In genomic region chr3:97801178-97801699, GRCm38 (mm10) we compare ENCODE assay signal across 20 mouse cellular contexts.
DNase-seq lines count a peak whose midpoint lies in the region; ATAC-seq and TF ChIP-seq lines count a peak whose summit lies in the region.
"Had no signal": no experiment of that assay in that cellular context is flagged by ENCODE, and none has a peak within 500 bp of the region (broad histone marks: within the 10 kb centered on the region; RNA-seq: fewer than 3 reads in every experiment).

No protein-coding gene starts in this region.

- no peak overlapping the region for H3ac ChIP-seq in myocyte (ENCODE audit: control insufficient read depth, insufficient read length)

- H3K27me3 ChIP-seq in heart, embryonic 10.5 days (ENCODE audit: insufficient read depth, poor library complexity, severe bottlenecking): no peaks in the 10 kb centered on the region
- no peaks in the 10 kb centered on the region for H3K27me3 ChIP-seq in kidney, embryonic 16.5 days (ENCODE audit: insufficient read depth, low read length)
- H3K27me3 ChIP-seq in heart, embryonic 15.5 days: no peaks in the 10 kb centered on the region
- H3K27me3 ChIP-seq in myocyte (ENCODE audit: control insufficient read depth, insufficient read depth, insufficient read length): no peaks in the 10 kb centered on the region
- H3K27me3 ChIP-seq: embryonic facial prominence, embryonic 12.5 days; forebrain, embryonic 15.5 days; liver, embryonic 12.5 days; neural tube, embryonic 12.5 days had no signal

- no peak for DNase-seq in heart, embryonic 10.5 days (ENCODE audit: low spot score)
- DNase-seq in heart, postnatal 14 days: no peak
- DNase-seq in kidney, adult 11 months: no peak
- no peak for DNase-seq in frontal cortex, postnatal 36 days (ENCODE audit: low spot score in 2 of 2)
- DNase-seq: adrenal gland, adult 2 months; cerebellum, adult 9-11 months; kidney, postnatal 10 days; lung, adult 2 months; right cerebral cortex, postnatal 14 days; thymus, postnatal 4 days had no signal

- TF ChIP-seq POLR2A in myocyte (IDR thresholded peaks at IDR 0.05; ENCODE audit: insufficient read length, low read depth): no peak

- ATAC-seq in kidney, embryonic 16.5 days (ENCODE audit: low FRiP score, low TSS enrichment): peak; percentile 59
- no peak for ATAC-seq in heart, embryonic 15.5 days (replicated peaks; ENCODE audit: insufficient number of reproducible peaks, insufficient read depth, low FRiP score, low read depth)
- ATAC-seq: forebrain, embryonic 15.5 days; liver, embryonic 12.5 days had no signal

- 72% methylated on average over 3 of the region's 3 CpGs for WGBS in heart, embryonic 10.5 days
- WGBS in kidney, embryonic 16.5 days: 23% methylated on average over 3 of the region's 3 CpGs
- WGBS in heart, embryonic 15.5 days: 48% methylated on average over 3 of the region's 3 CpGs

- H3K27ac ChIP-seq in heart, embryonic 10.5 days: peak overlapping the region; percentile 59
- no peak overlapping the region for H3K27ac ChIP-seq in kidney, embryonic 16.5 days (ENCODE audit: low read length)
- peak overlapping the region; percentile 96 for H3K27ac ChIP-seq in heart, embryonic 15.5 days
- H3K27ac ChIP-seq: embryonic facial prominence, embryonic 12.5 days; forebrain, embryonic 15.5 days; hindbrain, embryonic 14.5 days; left cerebral cortex, adult 2 months; limb, embryonic 10.5 days; liver, embryonic 12.5 days; neural tube, embryonic 12.5 days had no signal

- peaks cover 71% of the 10 kb centered on the region for H3K4me1 ChIP-seq in heart, embryonic 10.5 days
- no peaks in the 10 kb centered on the region for H3K4me1 ChIP-seq in kidney, embryonic 16.5 days (ENCODE audit: insufficient read depth, low read length)
- peaks cover 76% of the 10 kb centered on the region for H3K4me1 ChIP-seq in heart, embryonic 15.5 days (replicated peaks)
- H3K4me1 ChIP-seq: embryonic facial prominence, embryonic 12.5 days; forebrain, embryonic 15.5 days; liver, embryonic 12.5 days; neural tube, embryonic 12.5 days had no signal

- H3K4me3 ChIP-seq in heart, embryonic 10.5 days: no peak overlapping the region
- no peak overlapping the region for H3K4me3 ChIP-seq in kidney, embryonic 16.5 days (ENCODE audit: low read length)
- no peak overlapping the region for H3K4me3 ChIP-seq in heart, embryonic 15.5 days
- no peak overlapping the region for H3K4me3 ChIP-seq in myocyte
- H3K4me3 ChIP-seq: embryonic facial prominence, embryonic 12.5 days; forebrain, embryonic 15.5 days; left cerebral cortex, adult 2 months; limb, embryonic 10.5 days; liver, embryonic 12.5 days; neural tube, embryonic 12.5 days had no signal

- H3K79me2 ChIP-seq in myocyte (ENCODE audit: control insufficient read depth, insufficient read depth): peaks cover 9% of the 10 kb centered on the region

- intact Hi-C loops in heart, postnatal 14 days (cut with DNase I): no loop called here

- H3K4me2 ChIP-seq in kidney, embryonic 16.5 days (replicated peaks; ENCODE audit: low read depth, low read length): no peak overlapping the region
- H3K4me2 ChIP-seq in heart, embryonic 15.5 days: no peak overlapping the region
- peak overlapping the region; percentile 58 for H3K4me2 ChIP-seq in myocyte (ENCODE audit: low read depth)
- H3K4me2 ChIP-seq: embryonic facial prominence, embryonic 12.5 days; forebrain, embryonic 15.5 days; hindbrain, embryonic 14.5 days; liver, embryonic 12.5 days; neural tube, embryonic 12.5 days had no signal

- no peaks in the 10 kb centered on the region for H3K36me3 ChIP-seq in heart, embryonic 10.5 days
- no peaks in the 10 kb centered on the region for H3K36me3 ChIP-seq in kidney, embryonic 16.5 days (ENCODE audit: insufficient read depth, low read length)
- no peaks in the 10 kb centered on the region for H3K36me3 ChIP-seq in heart, embryonic 15.5 days
- H3K36me3 ChIP-seq in myocyte (ENCODE audit: control insufficient read depth, insufficient read depth): no peaks in the 10 kb centered on the region
- H3K36me3 ChIP-seq: embryonic facial prominence, embryonic 12.5 days; forebrain, embryonic 15.5 days; limb, embryonic 10.5 days; liver, embryonic 12.5 days; neural tube, embryonic 12.5 days had no signal

- H3K9me3 ChIP-seq in heart, embryonic 10.5 days: no peaks in the 10 kb centered on the region
- no peaks in the 10 kb centered on the region for H3K9me3 ChIP-seq in kidney, embryonic 16.5 days (ENCODE audit: low read length)
- no peaks in the 10 kb centered on the region for H3K9me3 ChIP-seq in heart, embryonic 15.5 days (replicated peaks)
- H3K9me3 ChIP-seq: embryonic facial prominence, embryonic 12.5 days; forebrain, embryonic 15.5 days; limb, embryonic 10.5 days; liver, embryonic 12.5 days; neural tube, embryonic 12.5 days had no signal

- no peak overlapping the region for H3K9ac ChIP-seq in kidney, embryonic 16.5 days (replicated peaks; ENCODE audit: low read length)
- H3K9ac ChIP-seq in heart, embryonic 15.5 days: no peak overlapping the region
- H3K9ac ChIP-seq: embryonic facial prominence, embryonic 12.5 days; forebrain, embryonic 15.5 days; hindbrain, embryonic 14.5 days; liver, embryonic 12.5 days; neural tube, embryonic 12.5 days had no signal

TF ChIP-seq in myocyte, 11 proteins besides CTCF, POLR2A, EP300 and RAD21:
- TF ChIP-seq TCF12 (IDR thresholded peaks at IDR 0.05; ENCODE audit: insufficient read depth, poor library complexity, severe bottlenecking) (no peak), MYOG (IDR thresholded peaks at IDR 0.05; ENCODE audit: control insufficient read depth in 1 of 3, insufficient read depth in 1 of 3, insufficient read length in 2 of 3, low read depth in 2 of 3) (peak in 1 of 3 experiments; percentile 79), MYOD1 (IDR thresholded peaks at IDR 0.05; ENCODE audit: control insufficient read depth in 1 of 3, insufficient read length in 2 of 3, low read depth in 2 of 3) (peak in 2 of 3 experiments; percentile 17 to 61)
TF ChIP-seq in myocyte: peak in this region for 2.
